Mouse (Mus musculus): ENCODE data around the gene Psmd3. TPM values are rescaled to one million over a fixed set of nuclear protein-coding genes. Genes with fewer than 3 reads are reported as not detected.
"Not testable (repeated sequence)": the region's sequence is repeated elsewhere in the genome, so short reads cannot be mapped to it uniquely, and the experiment has no call there.

Psmd3 gene
- polyA plus RNA-seq, 2 experiments = 141 to 208 TPM

GRCm38 (mm10) chr11:98680023-98680422 lies 2.3 kb upstream of the Psmd3 start:
- Histone ChIP-seq H3K4me3 (replicated peaks; ENCODE audit: low read length) (no peak overlapping the region), H3K27ac (replicated peaks; ENCODE audit: low read depth, low read length) (no peak overlapping the region), H3K9me3 (ENCODE audit: control insufficient read depth, low read length) (no peaks in the 10 kb centered on the region), H3K4me2 (replicated peaks; ENCODE audit: low read depth, low read length, severe bottlenecking) (no peak overlapping the region), H3K27me3 (ENCODE audit: control insufficient read depth, insufficient read depth, low read length) (no peaks in the 10 kb centered on the region), H3K9ac (ENCODE audit: low read depth, low read length, severe bottlenecking) (no peak overlapping the region), H3K4me1 (ENCODE audit: control insufficient read depth, insufficient read depth, low read length) (peaks cover 8% of the 10 kb centered on the region), H3K36me3 (ENCODE audit: control insufficient read depth, insufficient read depth, low read length) (no peaks in the 10 kb centered on the region)
- 100% methylated on average over 1 of the region's 1 CpGs for WGBS
- no peak for DNase-seq (ENCODE audit: low spot score)
- TF ChIP-seq POLR2A (IDR thresholded peaks at IDR 0.05; ENCODE audit: borderline replicate concordance, extremely low read depth, insufficient read depth, insufficient read length) = no peak
- no peak for ATAC-seq (ENCODE audit: low FRiP score, low read depth)

- DNase-seq (ENCODE audit: low spot score); H3K9me3 ChIP-seq (ENCODE audit: control insufficient read depth, low read length); H3K36me3 ChIP-seq (ENCODE audit: control insufficient read depth, insufficient read depth, low read length); ATAC-seq (ENCODE audit: low FRiP score, low read depth); H3K27ac ChIP-seq (replicated peaks; ENCODE audit: low read depth, low read length); H3K4me2 ChIP-seq (replicated peaks; ENCODE audit: low read depth, low read length, severe bottlenecking); H3K4me3 ChIP-seq (replicated peaks; ENCODE audit: low read length); H3K27me3 ChIP-seq (ENCODE audit: control insufficient read depth, insufficient read depth, low read length); H3K4me1 ChIP-seq (ENCODE audit: control insufficient read depth, insufficient read depth, low read length); H3K9ac ChIP-seq (ENCODE audit: low read depth, low read length, severe bottlenecking): not testable (repeated sequence)
- WGBS = 81% methylated on average over 4 of the region's 4 CpGs
These were observed 1.8 kb upstream of the Psmd3 start for GRCm38 (mm10) chr11:98680595-98680994.

- no peaks in the 10 kb centered on the region for H3K9me3 ChIP-seq (ENCODE audit: control insufficient read depth, low read length)
- H3K9ac ChIP-seq (ENCODE audit: low read depth, low read length, severe bottlenecking) = no peak overlapping the region
- peaks cover 8% of the 10 kb centered on the region for H3K4me1 ChIP-seq (ENCODE audit: control insufficient read depth, insufficient read depth, low read length)
- no peak overlapping the region for H3K27ac ChIP-seq (replicated peaks; ENCODE audit: low read depth, low read length)
- H3K36me3 ChIP-seq (ENCODE audit: control insufficient read depth, insufficient read depth, low read length) = peaks cover 10% of the 10 kb centered on the region
- no peak for ATAC-seq (ENCODE audit: low FRiP score, low read depth)
- DNase-seq (ENCODE audit: low spot score) = no peak
- no peak overlapping the region for H3K4me3 ChIP-seq (replicated peaks; ENCODE audit: low read length)
- no peak for TF ChIP-seq POLR2A (IDR thresholded peaks at IDR 0.05; ENCODE audit: borderline replicate concordance, extremely low read depth, insufficient read depth, insufficient read length)
- H3K4me2 ChIP-seq (replicated peaks; ENCODE audit: low read depth, low read length, severe bottlenecking) = 0 out of 2 replicates have a peak overlapping the region, but pooled peaks have one; percentile 48
- 87% methylated on average over 4 of the region's 4 CpGs for WGBS
- H3K27me3 ChIP-seq (ENCODE audit: control insufficient read depth, insufficient read depth, low read length) = no peaks in the 10 kb centered on the region
These were observed 1.2 kb upstream of the Psmd3 start for GRCm38 (mm10) chr11:98681186-98681585.

GRCm38 (mm10) chr11:98682811-98683210 lies 457 bp downstream of the Psmd3 start:
- DNase-seq (ENCODE audit: low spot score) (no peak), ATAC-seq (ENCODE audit: low FRiP score, low read depth) (no peak)
- Histone ChIP-seq H3K4me2 (replicated peaks; ENCODE audit: low read depth, low read length, severe bottlenecking) (peak overlapping the region; percentile 73), H3K9me3 (ENCODE audit: control insufficient read depth, low read length) (no peaks in the 10 kb centered on the region), H3K27ac (replicated peaks; ENCODE audit: low read depth, low read length) (peak overlapping the region; percentile 58), H3K4me1 (ENCODE audit: control insufficient read depth, insufficient read depth, low read length) (peaks cover 8% of the 10 kb centered on the region), H3K36me3 (ENCODE audit: control insufficient read depth, insufficient read depth, low read length) (peaks cover 26% of the 10 kb centered on the region), H3K27me3 (ENCODE audit: control insufficient read depth, insufficient read depth, low read length) (no peaks in the 10 kb centered on the region), H3K9ac (ENCODE audit: low read depth, low read length, severe bottlenecking) (peak overlapping the region; percentile 97), H3K4me3 (replicated peaks; ENCODE audit: low read length) (peak overlapping the region; percentile 100)
- no peak for TF ChIP-seq POLR2A (IDR thresholded peaks at IDR 0.05; ENCODE audit: borderline replicate concordance, extremely low read depth, insufficient read depth, insufficient read length)
- WGBS = 0% methylated on average over 18 of the region's 23 CpGs

- no peak for TF ChIP-seq POLR2A (IDR thresholded peaks at IDR 0.05; ENCODE audit: borderline replicate concordance, extremely low read depth, insufficient read depth, insufficient read length)
- WGBS = 92% methylated on average over 9 of the region's 9 CpGs
These were observed 3.3 kb downstream of the Psmd3 start for GRCm38 (mm10) chr11:98685642-98686041.

GRCm38 (mm10) chr11:98686976-98687375 lies 4.6 kb downstream of the Psmd3 start:
- no peak overlapping the region for H3K4me3 ChIP-seq (replicated peaks; ENCODE audit: low read length)
- TF ChIP-seq POLR2A (IDR thresholded peaks at IDR 0.05; ENCODE audit: borderline replicate concordance, extremely low read depth, insufficient read depth, insufficient read length) = no peak
- DNase-seq (ENCODE audit: low spot score) (no peak), ATAC-seq (ENCODE audit: low FRiP score, low read depth) (no peak)
- peaks cover 6% of the 10 kb centered on the region for H3K4me1 ChIP-seq (ENCODE audit: control insufficient read depth, insufficient read depth, low read length)
- peaks cover 62% of the 10 kb centered on the region for H3K36me3 ChIP-seq (ENCODE audit: control insufficient read depth, insufficient read depth, low read length)
- H3K27ac ChIP-seq (replicated peaks; ENCODE audit: low read depth, low read length) = no peak overlapping the region
- H3K4me2 ChIP-seq (replicated peaks; ENCODE audit: low read depth, low read length, severe bottlenecking) = no peak overlapping the region
- 93% methylated on average over 4 of the region's 4 CpGs for WGBS
- H3K9me3 ChIP-seq (ENCODE audit: control insufficient read depth, low read length) = no peaks in the 10 kb centered on the region
- H3K27me3 ChIP-seq (ENCODE audit: control insufficient read depth, insufficient read depth, low read length) = no peaks in the 10 kb centered on the region
- H3K9ac ChIP-seq (ENCODE audit: low read depth, low read length, severe bottlenecking) = no peak overlapping the region

More at GRCm38 (mm10) chr11:98685642-98686041, 3.3 kb downstream of the Psmd3 start:
- ATAC-seq (ENCODE audit: low FRiP score, low read depth) = no peak
- no peak overlapping the region for H3K27ac ChIP-seq (replicated peaks; ENCODE audit: low read depth, low read length)
- no peak overlapping the region for H3K4me3 ChIP-seq (replicated peaks; ENCODE audit: low read length)
- H3K27me3 ChIP-seq (ENCODE audit: control insufficient read depth, insufficient read depth, low read length) = no peaks in the 10 kb centered on the region
- H3K9me3 ChIP-seq (ENCODE audit: control insufficient read depth, low read length) = no peaks in the 10 kb centered on the region
- H3K4me1 ChIP-seq (ENCODE audit: control insufficient read depth, insufficient read depth, low read length) = peaks cover 8% of the 10 kb centered on the region
- no peak overlapping the region for H3K4me2 ChIP-seq (replicated peaks; ENCODE audit: low read depth, low read length, severe bottlenecking)
- DNase-seq (ENCODE audit: low spot score) = no peak
- H3K36me3 ChIP-seq (ENCODE audit: control insufficient read depth, insufficient read depth, low read length) = peaks cover 49% of the 10 kb centered on the region
- H3K9ac ChIP-seq (ENCODE audit: low read depth, low read length, severe bottlenecking) = no peak overlapping the region

Data from limb, embryonic 14.5 days (tissue).